Mouse (Mus musculus) forebrain, postnatal 0 days (tissue): ENCODE results near the gene Clint1. TPM values are rescaled to one million over a fixed set of nuclear protein-coding genes. Genes with fewer than 3 reads are reported as not detected.

Source experiments
- ATAC-seq: fragments of 200-750 bp; cut with Nextera tagmentation; 2 replicates; pipeline ENCODE4 v1.8.0; 2017; ENCODE audit warnings: mild to moderate bottlenecking, moderate library complexity
- DNase-seq: peaks from one replicate; pipeline ENCODE4 v3.0.0-alpha.2; 2015
- H3K27ac ChIP-seq: fragments of 300-500 bp; sonication (generic); 2 replicates; pipeline ENCODE4 v1.5.1; 2014; ENCODE audit warnings: low read depth, mild to moderate bottlenecking, antibody characterized with exemption, low read length, moderate library complexity, mixed read lengths
- H3K27me3 ChIP-seq: fragments of 300-500 bp; sonication (generic); 2 replicates; pipeline ENCODE4 v1.6.1; 2014; ENCODE audit warnings: mild to moderate bottlenecking, low read length, mixed read lengths; ENCODE audit not compliant: insufficient read depth
- H3K36me3 ChIP-seq: fragments of 300-500 bp; sonication (generic); 2 replicates; pipeline ENCODE4 v1.6.1; 2014; ENCODE audit warnings: mild to moderate bottlenecking, moderate library complexity; ENCODE audit not compliant: insufficient read depth
- H3K4me1 ChIP-seq: fragments of 300-500 bp; sonication (generic); 2 replicates; pipeline ENCODE4 v1.6.1; 2014; ENCODE audit warnings: antibody characterized with exemption; ENCODE audit not compliant: insufficient read depth
- H3K4me2 ChIP-seq: fragments of 300-500 bp; sonication (generic); 2 replicates; pipeline ENCODE4 v1.6.1; 2014; ENCODE audit warnings: low read depth, mild to moderate bottlenecking, moderate library complexity
- H3K4me3 ChIP-seq: fragments of 300-500 bp; sonication (generic); 2 replicates; pipeline ENCODE4 v1.5.1; 2014; ENCODE audit warnings: low read depth, low read length, mixed read lengths
- H3K9ac ChIP-seq: fragments of 300-500 bp; sonication (generic); 2 replicates; pipeline ENCODE4 v1.6.1; 2014; ENCODE audit warnings: mild to moderate bottlenecking
- H3K9me3 ChIP-seq: fragments of 300-500 bp; sonication (generic); 2 replicates; pipeline ENCODE4 v1.6.1; 2016; ENCODE audit warnings: low read length
- CTCF ChIP-seq: sonication (generic); IDR thresholded peaks from 2 replicates; pipeline ENCODE4 v1.5.1; 2016; ENCODE audit warnings: antibody characterized with exemption, control low read depth, low read depth
- WGBS: fragments of 180-500 bp; shearing (Covaris S2); extraction: QIAGEN DNeasy Blood & Tissue Kit; methylation state at CpG from one replicate; pipeline ENCODE4 v1.1.7; 2014; 5-methylcytosine and 5-hydroxymethylcytosine counted together
- polyA plus RNA-seq: library from polyadenylated mRNA; unstranded; fragments of >200 nt; fragmentation: Nextera tagmentation; extraction: Ambion mirVana; gene quantifications from 2 replicates; pipeline ENCODE4 v1.2.1, GENCODE M21; 2015
- total RNA-seq: library from RNA; depleted of rRNA; stranded (reverse); fragments of >200 nt; gene quantifications from 2 replicates; pipeline ENCODE4 v1.2.3, GENCODE M21; 2014

The Clint1 gene
- total and polyA plus RNA-seq, 2 experiments from 2014 or later = 28.8 to 32.8 TPM

DNA sequence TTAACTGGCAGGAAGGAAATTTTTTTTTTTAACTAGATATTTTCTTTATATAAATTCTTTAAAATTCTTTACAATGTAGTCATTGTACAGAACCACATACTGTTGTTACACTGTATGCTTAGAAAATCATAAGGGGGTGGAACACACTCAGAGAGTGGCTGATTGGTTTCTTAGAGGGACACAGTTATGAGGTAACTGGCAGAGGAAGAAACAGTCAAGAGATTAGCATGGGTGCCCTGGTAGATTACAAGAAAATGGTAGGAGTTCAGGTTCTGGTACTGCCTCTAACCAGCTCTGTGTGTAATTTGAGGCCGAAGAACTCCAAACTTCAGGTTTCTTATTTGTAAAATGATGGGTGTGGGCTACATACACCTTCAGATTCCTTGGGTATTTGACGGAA is 2.1 kb downstream of the Clint1 start:
- Histone ChIP-seq H3K4me2 (no peak overlapping the region), H3K36me3 (no peaks in the 10 kb centered on the region), H3K4me3 (no peak overlapping the region), H3K9me3 (no peaks in the 10 kb centered on the region), H3K4me1 (0 out of 2 replicates have a peak, but pooled peaks cover 4% of the 10 kb centered on the region), H3K9ac (no peak overlapping the region), H3K27me3 (no peaks in the 10 kb centered on the region), H3K27ac (no peak overlapping the region)
- TF ChIP-seq CTCF = no peak
- WGBS = 92% methylated on average over 2 of the region's 2 CpGs
- ATAC-seq = no peak
- no peak for DNase-seq

DNA sequence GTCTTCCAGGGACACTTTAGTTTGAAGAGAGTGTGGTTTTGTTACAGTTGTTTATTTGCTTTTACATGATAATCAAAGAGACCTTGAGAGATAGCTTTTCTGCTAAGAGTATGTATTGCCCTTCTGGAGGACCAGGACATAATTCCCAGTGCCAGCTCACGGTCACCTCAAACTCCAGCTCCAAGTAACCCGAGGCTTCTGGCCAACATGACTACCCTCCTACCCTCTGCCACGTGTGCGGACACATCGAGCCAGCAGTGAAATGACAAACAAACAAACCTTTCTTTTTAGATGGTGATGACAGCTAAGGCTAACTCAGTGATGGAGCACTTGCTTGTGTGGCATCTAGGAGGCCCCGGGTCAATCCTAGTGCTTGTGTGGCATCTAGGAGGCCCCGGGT is 2.5 kb downstream of the Clint1 start:
- Histone ChIP-seq H3K9me3 (no peaks in the 10 kb centered on the region), H3K9ac (no peak overlapping the region), H3K4me2 (no peak overlapping the region), H3K4me1 (0 out of 2 replicates have a peak, but pooled peaks cover 4% of the 10 kb centered on the region), H3K4me3 (no peak overlapping the region), H3K27ac (no peak overlapping the region), H3K27me3 (no peaks in the 10 kb centered on the region), H3K36me3 (no peaks in the 10 kb centered on the region)
- 90% methylated on average over 7 of the region's 7 CpGs for WGBS
- ATAC-seq = no peak
- no peak for TF ChIP-seq CTCF
- no peak for DNase-seq

DNA sequence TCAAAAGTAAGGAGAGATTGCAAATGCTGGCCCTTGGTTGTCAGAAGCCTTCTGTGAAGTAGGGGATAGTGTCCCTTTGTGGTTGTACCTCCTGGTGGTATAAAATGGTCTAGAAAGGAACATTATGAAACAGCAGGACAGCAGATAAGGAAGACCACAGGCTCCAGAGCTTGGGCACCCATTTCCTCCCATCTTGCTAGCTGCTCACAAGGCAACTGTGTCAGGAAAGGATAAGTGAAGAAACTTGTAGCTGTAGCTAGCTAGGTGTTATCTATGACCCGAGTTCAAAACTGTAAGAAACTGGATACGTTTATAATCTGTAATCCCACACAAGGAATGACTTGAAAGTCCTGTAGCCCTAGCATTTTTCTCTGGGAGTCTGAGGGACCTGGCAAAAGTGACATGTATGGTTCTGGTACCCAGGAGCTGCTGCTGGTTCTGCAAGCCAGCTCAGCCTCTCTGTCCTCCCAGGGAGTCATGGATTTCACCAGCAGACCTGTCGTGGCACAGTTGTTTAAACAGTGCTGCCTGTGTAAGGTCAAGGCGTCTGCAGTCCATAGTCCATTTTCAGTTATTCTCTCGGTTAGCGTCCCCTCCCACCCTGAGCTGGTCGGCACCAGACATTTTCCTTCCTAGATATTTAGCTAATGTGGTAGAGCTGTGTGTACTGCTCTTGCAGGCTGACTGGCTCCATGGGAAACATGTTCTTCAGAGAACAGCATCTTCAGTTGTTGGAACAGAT is 3.7 kb downstream of the Clint1 start:
- WGBS = 78% methylated on average over 7 of the region's 7 CpGs
- DNase-seq = no peak

DNA sequence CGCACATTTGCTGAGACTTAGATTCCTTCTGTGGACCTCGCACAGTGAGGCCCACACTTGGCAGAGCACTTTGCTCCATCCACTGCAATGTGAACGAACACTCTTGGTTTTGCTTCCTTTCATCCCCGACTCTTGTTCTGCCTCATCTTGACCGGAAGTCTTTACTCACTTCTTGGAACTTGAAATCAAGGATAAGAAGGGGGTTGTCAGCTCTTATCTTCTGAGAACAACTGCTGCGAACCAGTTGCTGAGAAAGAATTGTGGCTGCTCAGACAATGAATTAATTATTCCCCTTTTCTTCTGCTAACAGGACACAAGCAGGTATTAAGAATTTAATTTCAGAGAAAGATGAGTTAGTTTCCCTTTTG is 4.3 kb downstream of the Clint1 start:
- no peak for TF ChIP-seq CTCF

More for the DNA sequence above, 3.7 kb downstream of the Clint1 start:
- no peaks in the 10 kb centered on the region for H3K27me3 ChIP-seq
- no peaks in the 10 kb centered on the region for H3K9me3 ChIP-seq
- H3K4me2 ChIP-seq = no peak overlapping the region
- H3K4me3 ChIP-seq = no peak overlapping the region
- no peak overlapping the region for H3K27ac ChIP-seq
- H3K4me1 ChIP-seq = 0 out of 2 replicates have a peak, but pooled peaks cover 4% of the 10 kb centered on the region
- no peaks in the 10 kb centered on the region for H3K36me3 ChIP-seq
- no peak for TF ChIP-seq CTCF
- no peak for ATAC-seq
- H3K9ac ChIP-seq = no peak overlapping the region

DNA sequence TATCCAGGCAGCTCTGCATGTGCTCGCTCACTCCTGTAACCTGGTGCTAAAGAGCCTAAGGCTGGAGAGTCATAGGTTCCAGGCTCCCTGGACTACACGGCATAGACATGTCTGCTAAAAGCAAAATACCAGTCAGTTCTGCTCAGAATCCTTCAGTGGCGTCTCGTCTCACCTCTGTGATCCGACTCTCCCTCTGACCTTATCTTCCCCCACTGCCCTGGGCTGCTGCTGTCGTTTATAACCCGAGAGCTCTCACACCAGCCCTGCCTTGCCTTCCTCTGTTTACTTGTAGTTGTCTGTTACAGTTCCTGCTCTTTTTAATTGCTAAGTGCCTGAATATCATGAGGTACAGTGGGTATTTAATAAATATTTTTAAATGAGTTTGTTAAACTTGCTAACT is 9.5 kb downstream of the Clint1 start:
- no peak for TF ChIP-seq CTCF
- Histone ChIP-seq H3K4me3 (no peak overlapping the region), H3K9ac (no peak overlapping the region), H3K9me3 (no peaks in the 10 kb centered on the region), H3K27me3 (no peaks in the 10 kb centered on the region), H3K4me1 (no peaks in the 10 kb centered on the region), H3K27ac (no peak overlapping the region), H3K4me2 (no peak overlapping the region), H3K36me3 (no peaks in the 10 kb centered on the region)
- DNase-seq = no peak
- no peak for ATAC-seq
- 89% methylated on average over 7 of the region's 7 CpGs for WGBS

More for the DNA sequence above, 4.3 kb downstream of the Clint1 start:
- Histone ChIP-seq H3K4me2 (no peak overlapping the region), H3K9ac (no peak overlapping the region), H3K36me3 (no peaks in the 10 kb centered on the region), H3K27me3 (no peaks in the 10 kb centered on the region), H3K4me3 (no peak overlapping the region), H3K27ac (no peak overlapping the region), H3K9me3 (no peaks in the 10 kb centered on the region), H3K4me1 (0 out of 2 replicates have a peak, but pooled peaks cover 4% of the 10 kb centered on the region)
- ATAC-seq = no peak
- WGBS = 82% methylated on average over 6 of the region's 6 CpGs
- DNase-seq = no peak

DNA sequence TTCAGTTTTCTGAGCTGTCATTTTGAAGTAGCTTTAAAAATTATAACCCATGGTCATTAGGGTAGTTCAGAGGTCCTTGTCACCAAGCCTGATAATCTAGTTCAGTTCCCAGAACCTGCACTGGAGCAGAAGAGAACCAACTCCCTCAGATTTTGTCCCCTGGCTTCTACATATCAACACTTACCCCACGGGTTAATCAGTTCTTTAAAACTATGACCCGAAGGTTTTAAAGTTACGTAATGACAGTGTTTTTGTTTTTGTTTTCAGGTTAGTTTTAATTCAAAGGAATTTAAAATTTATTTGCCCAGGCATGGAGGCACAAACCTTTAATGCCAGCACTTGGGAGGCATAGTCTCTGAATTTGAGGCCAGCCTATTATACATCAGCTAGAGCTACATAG is 12.6 kb downstream of the Clint1 start:
- Histone ChIP-seq H3K9me3 (no peaks in the 10 kb centered on the region), H3K4me1 (no peaks in the 10 kb centered on the region), H3K36me3 (no peaks in the 10 kb centered on the region), H3K9ac (no peak overlapping the region), H3K27me3 (no peaks in the 10 kb centered on the region), H3K27ac (no peak overlapping the region), H3K4me2 (no peak overlapping the region), H3K4me3 (no peak overlapping the region)
- no peak for TF ChIP-seq CTCF
- DNase-seq (no peak), ATAC-seq (no peak)
- 88% methylated on average over 3 of the region's 3 CpGs for WGBS

DNA sequence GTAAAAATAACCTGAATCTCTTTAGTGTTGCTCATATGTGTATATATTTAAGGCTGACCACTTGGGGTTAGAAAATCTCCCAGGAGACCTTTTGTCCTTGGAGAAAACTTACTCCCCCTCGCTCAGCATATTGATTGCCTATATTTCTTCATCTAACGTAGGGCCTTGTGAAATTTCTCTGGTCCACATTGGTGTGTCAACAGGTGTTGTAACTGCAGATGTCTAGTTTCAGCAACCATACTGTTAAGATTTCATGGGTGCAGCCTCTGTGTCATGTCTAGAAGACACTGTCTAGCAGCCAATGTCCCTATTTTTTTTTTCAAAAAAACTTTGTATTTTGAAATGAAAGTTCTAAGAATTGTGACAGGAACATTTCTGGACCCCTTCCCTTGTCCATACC is 14.0 kb downstream of the Clint1 start:
- Histone ChIP-seq H3K4me2 (no peak overlapping the region), H3K27me3 (no peaks in the 10 kb centered on the region), H3K4me1 (no peaks in the 10 kb centered on the region), H3K9me3 (no peaks in the 10 kb centered on the region), H3K36me3 (no peaks in the 10 kb centered on the region), H3K9ac (no peak overlapping the region), H3K4me3 (no peak overlapping the region), H3K27ac (no peak overlapping the region)
- DNase-seq = no peak
- WGBS = 86% methylated on average over 2 of the region's 2 CpGs
- no peak for TF ChIP-seq CTCF
- ATAC-seq = no peak
